Mouse (Mus musculus) midbrain, embryonic 16.5 days (tissue): ENCODE measurements at regions not wholly inside any gene's neighbourhood (a gene's known extent, or its start where the extent isn't known, plus 50 kb on each side); places are given as distances from the start of the nearest gene placed in this dataset. TPM values are rescaled to one million over a fixed set of nuclear protein-coding genes. Genes with fewer than 3 reads are reported as not detected.

Experiments
- ATAC-seq: fragments of 200-750 bp; cut with Nextera tagmentation; 2 replicates; pipeline ENCODE4 v1.8.0; 2017; ENCODE audit warnings: moderate TSS enrichment
- H3K27ac ChIP-seq: fragments of 300-500 bp; sonication (generic); 2 replicates; pipeline ENCODE4 v1.5.1; 2014; ENCODE audit warnings: mild to moderate bottlenecking, low read length, mixed read lengths
- H3K27me3 ChIP-seq: fragments of 300-500 bp; sonication (generic); 2 replicates; pipeline ENCODE4 v1.6.1; 2014; ENCODE audit warnings: low read depth, low read length, mixed read lengths; ENCODE audit not compliant: control insufficient read depth, insufficient read depth
- H3K36me3 ChIP-seq: fragments of 300-500 bp; sonication (generic); 2 replicates; pipeline ENCODE4 v1.6.1; 2014; ENCODE audit warnings: mild to moderate bottlenecking, low read length, moderate library complexity, mixed read lengths; ENCODE audit not compliant: control insufficient read depth, insufficient read depth
- H3K4me1 ChIP-seq: fragments of 300-500 bp; sonication (generic); 2 replicates; pipeline ENCODE4 v1.6.1; 2014; ENCODE audit warnings: mild to moderate bottlenecking, low read length, mixed read lengths; ENCODE audit not compliant: control insufficient read depth, insufficient read depth
- H3K4me2 ChIP-seq: fragments of 300-500 bp; sonication (generic); 2 replicates; pipeline ENCODE4 v1.6.1; 2014; ENCODE audit warnings: mild to moderate bottlenecking, low read length, mixed read lengths
- H3K4me3 ChIP-seq: fragments of 300-500 bp; sonication (generic); 2 replicates; pipeline ENCODE4 v1.5.1; 2014; ENCODE audit warnings: low read depth, mild to moderate bottlenecking, low read length, moderate library complexity, mixed read lengths
- H3K9ac ChIP-seq: fragments of 300-500 bp; sonication (generic); 2 replicates; pipeline ENCODE4 v1.6.1; 2014; ENCODE audit warnings: low read depth, low read length, mixed read lengths
- H3K9me3 ChIP-seq: fragments of 300-500 bp; sonication (generic); replicated peaks from 2 replicates; pipeline ENCODE4 v1.6.1; 2014; ENCODE audit warnings: mild to moderate bottlenecking, low read length, mixed read lengths; ENCODE audit not compliant: control insufficient read depth, poor library complexity, severe bottlenecking
- WGBS: fragments of 180-500 bp; shearing (Covaris S2); extraction: QIAGEN DNeasy Blood & Tissue Kit; methylation state at CpG from one replicate; pipeline ENCODE4 v1.1.7; 2014; 5-methylcytosine and 5-hydroxymethylcytosine counted together
- microRNA-seq: library from miRNA; unstranded; fragments of <30 nt; microRNA quantifications from one replicate; pipeline ENCODE4, GENCODE M21; 2017

DNA sequence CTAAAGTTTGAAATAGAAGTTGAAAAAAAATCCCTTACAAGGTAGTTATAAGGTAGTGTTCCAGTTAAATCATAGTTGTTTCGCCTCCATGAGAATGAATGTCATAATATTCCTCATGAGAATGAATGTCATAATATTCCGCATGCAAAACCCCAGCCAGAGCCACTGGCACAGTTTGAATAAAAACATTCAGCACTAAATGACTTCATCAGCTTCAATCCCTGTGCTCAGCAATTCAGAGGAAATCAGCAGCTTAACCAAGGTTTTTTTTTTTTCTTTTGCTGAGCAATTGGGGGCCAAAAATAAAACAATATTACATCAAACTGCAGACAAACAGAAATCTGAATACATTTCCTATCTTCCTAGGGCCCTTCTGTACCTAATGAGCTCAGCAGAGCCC lies 102.7 kb upstream of the Slc24a2 start:
- Histone ChIP-seq H3K36me3 (no peaks in the 10 kb centered on the region), H3K4me1 (no peaks in the 10 kb centered on the region), H3K27ac (no peak overlapping the region), H3K9ac (no peak overlapping the region), H3K9me3 (no peaks in the 10 kb centered on the region), H3K27me3 (no peaks in the 10 kb centered on the region), H3K4me3 (no peak overlapping the region), H3K4me2 (no peak overlapping the region)
- 82% methylated on average over 2 of the region's 2 CpGs for WGBS
- ATAC-seq: no peak

DNA sequence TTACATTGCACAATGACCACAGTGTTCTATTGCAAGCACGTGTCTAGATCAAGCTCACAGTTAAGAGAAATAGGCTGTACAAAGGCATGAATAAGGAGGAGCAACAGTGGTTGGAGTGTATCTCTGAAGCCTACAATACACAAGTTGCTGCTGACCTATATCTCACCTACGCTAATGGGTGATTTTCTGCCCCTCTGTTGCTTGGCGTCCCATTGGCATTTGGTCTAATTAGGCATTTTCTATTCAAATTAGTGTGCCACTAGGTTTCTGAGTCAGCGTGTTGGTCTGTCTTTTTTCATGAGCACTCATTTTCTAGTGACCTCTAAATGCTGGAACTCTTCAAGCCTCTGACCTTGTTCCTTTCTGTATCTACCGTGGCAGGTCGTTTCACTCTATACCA lies 98.9 kb upstream of the Slc24a2 start:
- Histone ChIP-seq H3K27me3 (no peaks in the 10 kb centered on the region), H3K9ac (no peak overlapping the region), H3K4me3 (no peak overlapping the region), H3K4me2 (no peak overlapping the region), H3K36me3 (no peaks in the 10 kb centered on the region), H3K9me3 (no peaks in the 10 kb centered on the region; the same call in 1 of the 2 replicates), H3K4me1 (no peaks in the 10 kb centered on the region), H3K27ac (no peak overlapping the region)
- ATAC-seq: no peak
- 79% methylated on average over 6 of the region's 6 CpGs for WGBS

DNA sequence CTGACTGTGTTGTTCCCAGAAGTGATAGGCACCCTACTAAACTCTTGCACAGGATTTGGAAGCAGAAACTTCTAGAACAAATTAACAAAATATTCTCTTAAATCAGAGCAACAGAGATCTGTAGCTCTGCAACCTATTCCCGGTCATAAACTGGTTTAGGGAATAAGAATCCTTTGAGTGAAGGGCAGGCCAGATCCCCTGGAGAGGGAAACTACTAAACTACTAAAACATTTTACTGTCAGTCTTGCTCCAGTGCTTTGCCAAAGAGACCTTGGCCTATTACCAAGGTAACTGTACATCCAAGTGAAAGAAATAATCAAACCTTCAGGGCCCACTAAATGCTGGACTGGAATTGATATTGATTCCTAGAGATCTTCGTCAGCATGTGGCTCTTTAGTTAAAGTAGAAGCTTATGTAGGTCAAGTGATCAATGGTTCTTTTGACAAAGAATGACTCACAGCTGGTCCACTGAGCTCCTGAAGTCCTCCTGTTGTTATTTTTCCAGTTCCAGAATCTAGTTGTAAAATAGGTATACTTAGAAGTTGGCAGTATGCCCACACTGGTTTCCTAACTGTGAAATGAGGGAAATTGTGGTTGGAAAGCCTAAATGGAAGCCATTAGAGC lies 91.6 kb upstream of the Slc24a2 start:
- H3K4me3 ChIP-seq: no peak overlapping the region
- H3K4me1 ChIP-seq: no peaks in the 10 kb centered on the region
- no peak overlapping the region for H3K4me2 ChIP-seq
- H3K9me3 ChIP-seq: peaks cover 2% of the 10 kb centered on the region; the same call in 1 of the 2 replicates
- no peaks in the 10 kb centered on the region for H3K27me3 ChIP-seq
- no peak for ATAC-seq
- no peak overlapping the region for H3K27ac ChIP-seq
- 76% methylated on average over 2 of the region's 2 CpGs for WGBS
- no peak overlapping the region for H3K9ac ChIP-seq
- no peaks in the 10 kb centered on the region for H3K36me3 ChIP-seq

DNA sequence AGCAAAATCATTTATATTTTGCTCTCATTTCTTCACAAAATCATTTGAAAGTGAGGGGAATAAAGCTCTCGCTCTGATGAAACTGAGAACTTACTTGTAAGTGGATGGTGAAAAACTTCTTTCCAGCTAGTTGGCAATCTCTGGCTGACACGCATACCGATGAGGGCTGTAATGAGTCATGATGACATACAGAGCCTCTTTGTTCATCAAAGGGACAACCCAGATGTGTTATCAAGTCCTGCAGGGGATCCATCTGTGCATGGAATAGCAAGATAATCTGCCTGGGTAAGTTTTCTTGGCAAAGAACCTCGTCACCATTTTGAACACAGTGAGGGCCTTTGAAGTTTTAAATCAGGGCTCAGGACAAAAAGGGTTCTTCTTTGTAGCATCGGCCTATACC lies 67.9 kb upstream of the Slc24a2 start:
- 0 out of 2 replicates have a peak, but pooled peaks have one; percentile 56 for ATAC-seq
- WGBS: 60% methylated on average over 5 of the region's 5 CpGs

DNA sequence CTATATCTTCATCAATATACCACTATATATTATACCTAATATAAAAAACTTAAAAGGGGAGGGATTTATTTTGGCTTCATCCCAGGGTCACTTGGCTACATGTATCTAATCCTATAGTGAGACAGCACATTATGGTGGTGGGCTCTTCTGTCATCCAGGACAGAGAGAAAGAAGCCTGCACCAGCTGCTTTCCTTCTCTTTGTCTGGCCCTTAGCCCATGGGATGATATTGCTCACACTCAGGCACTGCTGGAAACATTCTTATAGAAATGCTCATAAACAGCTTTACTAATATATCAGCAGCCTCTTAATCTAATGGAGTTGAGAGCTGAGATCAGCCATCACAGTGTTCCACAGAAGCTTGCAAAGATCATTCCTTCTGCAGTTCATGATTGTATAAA lies 64.3 kb upstream of the Slc24a2 start:
- ATAC-seq: no peak

More for the DNA sequence above, 67.9 kb upstream of the Slc24a2 start:
- no peaks in the 10 kb centered on the region for H3K9me3 ChIP-seq
- no peaks in the 10 kb centered on the region for H3K27me3 ChIP-seq
- H3K27ac ChIP-seq: no peak overlapping the region
- no peaks in the 10 kb centered on the region for H3K4me1 ChIP-seq
- no peaks in the 10 kb centered on the region for H3K36me3 ChIP-seq
- no peak overlapping the region for H3K4me2 ChIP-seq
- no peak overlapping the region for H3K9ac ChIP-seq
- H3K4me3 ChIP-seq: no peak overlapping the region

More for the DNA sequence above, 64.3 kb upstream of the Slc24a2 start:
- Histone ChIP-seq H3K9ac (no peak overlapping the region), H3K4me2 (no peak overlapping the region), H3K4me1 (no peaks in the 10 kb centered on the region), H3K4me3 (no peak overlapping the region), H3K27ac (no peak overlapping the region), H3K27me3 (no peaks in the 10 kb centered on the region), H3K9me3 (no peaks in the 10 kb centered on the region), H3K36me3 (no peaks in the 10 kb centered on the region)

Small RNA genes lying in the stretch of these regions (microRNA-seq; reads per million reads assigned to microRNA genes)
- not detected for gene Gm23154
